Mouse (Mus musculus): Measurements from ENCODE around the gene Shb. TPM values are rescaled to one million over a fixed set of nuclear protein-coding genes. Genes with fewer than 3 reads are reported as not detected.

Gene Shb
- 5.4 and 7.2 TPM in 2 replicates for polyA plus RNA-seq (2015; fragmentation: Nextera tagmentation; extraction: Ambion mirVana)

- WGBS = 16% methylated on average over 7 of the region's 7 CpGs
- no peak within 1 kb of the TSS for H3K27ac ChIP-seq (replicated peaks)
- H3K4me1 ChIP-seq (replicated peaks) = peaks cover 50% of the 10 kb centered on the region
- H3K36me3 ChIP-seq = no peaks in the 10 kb centered on the region
- peak within 1 kb of the TSS; percentile 78 for H3K4me3 ChIP-seq
- peak within 1 kb of the TSS; percentile 88 for H3K4me2 ChIP-seq
- no peaks in the 10 kb centered on the region for H3K9me3 ChIP-seq
- ATAC-seq (ENCODE audit: low FRiP score, low read depth) = no peak
- no peaks in the 10 kb centered on the region for H3K27me3 ChIP-seq
- H3K9ac ChIP-seq = 0 out of 2 replicates have a peak within 1 kb of the TSS, but pooled peaks have one; percentile 54
Measured at GRCm38 (mm10) chr4:45532375-45532774, at the start of gene Shb. Gene Shb, minus strand, starts transcription at chr4:45532470.

- H3K4me1 ChIP-seq (replicated peaks) = peaks cover 6% of the 10 kb centered on the region; the same call in 1 of the 2 replicates
- no peak overlapping the region for H3K27ac ChIP-seq (replicated peaks)
- 92% methylated on average over 6 of the region's 6 CpGs for WGBS
- H3K4me3 ChIP-seq = no peak overlapping the region
- H3K27me3 ChIP-seq = no peaks in the 10 kb centered on the region
- no peak overlapping the region for H3K4me2 ChIP-seq
- H3K36me3 ChIP-seq = no peaks in the 10 kb centered on the region
- ATAC-seq (ENCODE audit: low FRiP score, low read depth) = no peak
- H3K9ac ChIP-seq = no peak overlapping the region
- H3K9me3 ChIP-seq = no peaks in the 10 kb centered on the region
Measured at GRCm38 (mm10) chr4:45581095-45581494, 48.8 kb upstream of the Shb start.

GRCm38 (mm10) chr4:45578554-45579370, 46.5 kb upstream of the Shb start:
- peaks cover 6% of the 10 kb centered on the region; the same call in 1 of the 2 replicates for H3K4me1 ChIP-seq (replicated peaks)
- no peaks in the 10 kb centered on the region for H3K36me3 ChIP-seq
- ATAC-seq (ENCODE audit: low FRiP score, low read depth) = no peak
- H3K27me3 ChIP-seq = no peaks in the 10 kb centered on the region
- H3K27ac ChIP-seq (replicated peaks) = no peak overlapping the region
- no peak overlapping the region for H3K9ac ChIP-seq
- WGBS = 23% methylated on average over 20 of the region's 22 CpGs
- no peaks in the 10 kb centered on the region for H3K9me3 ChIP-seq
- no peak overlapping the region for H3K4me2 ChIP-seq
- no peak overlapping the region for H3K4me3 ChIP-seq

- Histone ChIP-seq H3K36me3 (no peaks in the 10 kb centered on the region), H3K27ac (replicated peaks) (no peak overlapping the region), H3K4me3 (no peak overlapping the region), H3K4me2 (no peak overlapping the region), H3K4me1 (replicated peaks) (peaks cover 6% of the 10 kb centered on the region; the same call in 1 of the 2 replicates), H3K9ac (no peak overlapping the region), H3K27me3 (no peaks in the 10 kb centered on the region), H3K9me3 (no peaks in the 10 kb centered on the region)
- ATAC-seq (ENCODE audit: low FRiP score, low read depth) = no peak
- WGBS = 47% methylated on average over 8 of the region's 8 CpGs
Measured at GRCm38 (mm10) chr4:45577631-45578030, 45.4 kb upstream of the Shb start.

- no peak overlapping the region for H3K27ac ChIP-seq (replicated peaks)
- peaks cover 6% of the 10 kb centered on the region; the same call in 1 of the 2 replicates for H3K4me1 ChIP-seq (replicated peaks)
- WGBS = 68% methylated on average over 15 of the region's 15 CpGs
- no peak overlapping the region for H3K9ac ChIP-seq
- no peaks in the 10 kb centered on the region for H3K9me3 ChIP-seq
- no peak overlapping the region for H3K4me3 ChIP-seq
- no peak for ATAC-seq (ENCODE audit: low FRiP score, low read depth)
- H3K4me2 ChIP-seq = no peak overlapping the region
- H3K27me3 ChIP-seq = no peaks in the 10 kb centered on the region
- H3K36me3 ChIP-seq = no peaks in the 10 kb centered on the region
Measured at GRCm38 (mm10) chr4:45574614-45575169, 42.4 kb upstream of the Shb start.

GRCm38 (mm10) chr4:45569521-45569920, 37.3 kb upstream of the Shb start:
- Histone ChIP-seq H3K4me3 (no peak overlapping the region), H3K27ac (replicated peaks) (no peak overlapping the region)
- no peak for ATAC-seq (ENCODE audit: low FRiP score, low read depth)

GRCm38 (mm10) chr4:45558211-45558610, 25.9 kb upstream of the Shb start:
- Histone ChIP-seq H3K4me3 (no peak overlapping the region), H3K4me1 (replicated peaks) (no peaks in the 10 kb centered on the region), H3K9me3 (no peaks in the 10 kb centered on the region), H3K4me2 (no peak overlapping the region), H3K27ac (replicated peaks) (no peak overlapping the region), H3K27me3 (no peaks in the 10 kb centered on the region), H3K36me3 (no peaks in the 10 kb centered on the region), H3K9ac (no peak overlapping the region)
- ATAC-seq (ENCODE audit: low FRiP score, low read depth) = no peak
- WGBS = 85% methylated on average over 5 of the region's 5 CpGs

More at GRCm38 (mm10) chr4:45569521-45569920, 37.3 kb upstream of the Shb start:
- Histone ChIP-seq H3K9ac (no peak overlapping the region), H3K4me2 (no peak overlapping the region), H3K27me3 (no peaks in the 10 kb centered on the region), H3K36me3 (no peaks in the 10 kb centered on the region), H3K4me1 (replicated peaks) (no peaks in the 10 kb centered on the region), H3K9me3 (no peaks in the 10 kb centered on the region)
- 74% methylated on average over 5 of the region's 5 CpGs for WGBS

- Histone ChIP-seq H3K4me2 (no peak overlapping the region), H3K27me3 (no peaks in the 10 kb centered on the region), H3K9me3 (no peaks in the 10 kb centered on the region), H3K9ac (no peak overlapping the region), H3K4me3 (no peak overlapping the region), H3K27ac (replicated peaks) (no peak overlapping the region), H3K4me1 (replicated peaks) (no peaks in the 10 kb centered on the region), H3K36me3 (no peaks in the 10 kb centered on the region)
- 46% methylated on average over 4 of the region's 4 CpGs for WGBS
- ATAC-seq (ENCODE audit: low FRiP score, low read depth) = no peak
Measured at GRCm38 (mm10) chr4:45552571-45552970, 20.3 kb upstream of the Shb start.

- WGBS = 35% methylated on average over 2 of the region's 2 CpGs
- Histone ChIP-seq H3K27me3 (no peaks in the 10 kb centered on the region), H3K4me1 (replicated peaks) (no peaks in the 10 kb centered on the region)
Measured at GRCm38 (mm10) chr4:45550970-45551369, 18.7 kb upstream of the Shb start.

GRCm38 (mm10) chr4:45549514-45549913, 17.2 kb upstream of the Shb start:
- Histone ChIP-seq H3K36me3 (no peaks in the 10 kb centered on the region), H3K9me3 (no peaks in the 10 kb centered on the region), H3K4me3 (no peak overlapping the region), H3K27me3 (no peaks in the 10 kb centered on the region), H3K27ac (replicated peaks) (no peak overlapping the region), H3K9ac (no peak overlapping the region), H3K4me2 (no peak overlapping the region), H3K4me1 (replicated peaks) (no peaks in the 10 kb centered on the region)
- WGBS = 61% methylated on average over 5 of the region's 5 CpGs
- no peak for ATAC-seq (ENCODE audit: low FRiP score, low read depth)

More at GRCm38 (mm10) chr4:45550970-45551369, 18.7 kb upstream of the Shb start:
- H3K36me3 ChIP-seq = no peaks in the 10 kb centered on the region
- no peak overlapping the region for H3K4me2 ChIP-seq
- H3K9ac ChIP-seq = no peak overlapping the region
- H3K9me3 ChIP-seq = no peaks in the 10 kb centered on the region
- ATAC-seq (ENCODE audit: low FRiP score, low read depth) = no peak
- H3K27ac ChIP-seq (replicated peaks) = no peak overlapping the region
- H3K4me3 ChIP-seq = no peak overlapping the region

GRCm38 (mm10) chr4:45545851-45546250, 13.6 kb upstream of the Shb start:
- Histone ChIP-seq H3K9ac (no peak overlapping the region), H3K4me1 (replicated peaks) (no peaks in the 10 kb centered on the region), H3K4me3 (no peak overlapping the region), H3K9me3 (no peaks in the 10 kb centered on the region), H3K4me2 (no peak overlapping the region), H3K27ac (replicated peaks) (no peak overlapping the region), H3K27me3 (no peaks in the 10 kb centered on the region), H3K36me3 (no peaks in the 10 kb centered on the region)
- ATAC-seq (ENCODE audit: low FRiP score, low read depth) = no peak
- WGBS = 69% methylated on average over 8 of the region's 8 CpGs

- Histone ChIP-seq H3K4me1 (replicated peaks) (0 out of 2 replicates have a peak, but pooled peaks cover 5% of the 10 kb centered on the region), H3K9me3 (no peaks in the 10 kb centered on the region), H3K4me2 (no peak overlapping the region), H3K36me3 (no peaks in the 10 kb centered on the region), H3K27ac (replicated peaks) (no peak overlapping the region), H3K9ac (no peak overlapping the region), H3K27me3 (no peaks in the 10 kb centered on the region), H3K4me3 (no peak overlapping the region)
- no peak for ATAC-seq (ENCODE audit: low FRiP score, low read depth)
- 75% methylated on average over 3 of the region's 3 CpGs for WGBS
Measured at GRCm38 (mm10) chr4:45543481-45544051, 11.3 kb upstream of the Shb start.

Measured in hindbrain, embryonic 15.5 days (tissue).